Mouse (Mus musculus) E14TG2a.4 (cell line): ENCODE measurements at regions not wholly inside any gene's neighbourhood (a gene's known extent, or its start where the extent isn't known, plus 50 kb on each side); places are given as distances from the start of the nearest gene placed in this dataset.

Source experiments
- CTCF ChIP-seq: conservative IDR thresholded peaks from 2 replicates; pipeline ENCODE4 v1.5.1; 2014; ENCODE audit warnings: low read length
- NANOG ChIP-seq: IDR thresholded peaks from 2 replicates; pipeline ENCODE4 v1.6.1; 2014; ENCODE audit warnings: borderline replicate concordance, low read length, mixed read lengths
- POU5F1 ChIP-seq: IDR thresholded peaks from 2 replicates; pipeline ENCODE4 v1.6.1; 2014; ENCODE audit warnings: low read length, borderline replicate concordance

GRCm38 (mm10) chr5:64555931-64556330 is 247.3 kb upstream of the Klf3 start:
- TF ChIP-seq CTCF (no peak), POU5F1 (no peak), NANOG (no peak)
